Mouse (Mus musculus): ENCODE results near the gene Nlrp6.
"Not testable (repeated sequence)": the region's sequence is repeated elsewhere in the genome, so short reads cannot be mapped to it uniquely, and the experiment has no call there.

The Nlrp6 gene

GRCm38 (mm10) chr7:140973396-140974165 is 52.9 kb downstream of the Nlrp6 start:
- no peak for DNase-seq (ENCODE audit: low spot score in 2 of 2)

GRCm38 (mm10) chr7:140974940-140975339 is 54.2 kb downstream of the Nlrp6 start:
- DNase-seq (ENCODE audit: low spot score in 2 of 2) = no peak

DNA sequence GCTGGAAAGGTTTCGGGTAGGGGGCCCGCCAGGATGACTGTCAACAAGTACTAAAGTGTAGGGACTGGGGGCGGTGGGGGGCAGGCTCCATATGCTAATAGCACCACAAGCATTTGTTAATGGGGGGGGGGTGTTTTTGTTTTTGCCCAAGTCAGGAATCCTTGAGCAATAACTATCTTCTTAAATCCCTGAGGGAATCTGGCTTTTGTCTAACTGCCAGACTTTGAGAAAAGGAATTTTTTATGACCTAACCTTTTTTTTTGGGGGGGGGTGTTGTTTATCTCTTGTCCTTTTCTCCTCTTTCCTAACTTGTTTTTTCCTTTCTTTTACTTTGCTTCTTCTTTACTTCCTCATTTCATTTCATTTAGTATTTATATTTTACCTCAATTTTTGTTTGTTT is 54.8 kb downstream of the Nlrp6 start:
- no peak for DNase-seq (ENCODE audit: low spot score in 2 of 2)

GRCm38 (mm10) chr7:140976720-140977119 is 56.0 kb downstream of the Nlrp6 start:
- not testable (repeated sequence) for DNase-seq (ENCODE audit: low spot score in 2 of 2)

Measured in spleen, postnatal 14 days (tissue).